Mouse (Mus musculus) CH12.LX (cell line): ENCODE data around the gene Tubgcp6.

ENCODE experiments used
- CTCF ChIP-seq, 2 experiments: IDR thresholded peaks in 1 of 2; conservative IDR thresholded peaks in 1 of 2; 2 replicates each; pipeline ENCODE4 v1.5.1; 2011 to 2012; ENCODE audit warnings: low read depth in 2 of 2, low read length in 2 of 2, improper control_type of control experiment in 1 of 2, inconsistent platforms in 1 of 2, mild to moderate bottlenecking in 1 of 2, moderate library complexity in 1 of 2
- KAT2A ChIP-seq: IDR thresholded peaks from 2 replicates; pipeline ENCODE4 v1.6.1; 2012; ENCODE audit warnings: low read length, improper control_type of control experiment, inconsistent platforms; ENCODE audit not compliant: insufficient replicate concordance
- MAFK ChIP-seq: IDR thresholded peaks from 2 replicates; pipeline ENCODE4 v1.6.1; 2011; ENCODE audit warnings: low read length, improper control_type of control experiment; ENCODE audit not compliant: insufficient replicate concordance
- POLR2A ChIP-seq: IDR thresholded peaks from 2 replicates; pipeline ENCODE4 v1.6.1; 2011; ENCODE audit warnings: low read depth, mild to moderate bottlenecking, improper control_type of control experiment, low read length
- ZC3H11A ChIP-seq: IDR thresholded peaks from 2 replicates; pipeline ENCODE4 v1.6.1; 2012; ENCODE audit warnings: low read depth, mild to moderate bottlenecking, inconsistent platforms, low read length, improper control_type of control experiment

GRCm38 (mm10) chr15:89140048-89140658 lies 17.2 kb upstream of the Tubgcp6 start:
- no peak for TF ChIP-seq CTCF (conservative IDR thresholded peaks at IDR 0.05 in 1 of 2, IDR thresholded peaks at IDR 0.05 in 1 of 2; ENCODE audit: low read depth in 2 of 2, low read length in 2 of 2)
- no peak for TF ChIP-seq POLR2A
- no peak for TF ChIP-seq MAFK
- TF ChIP-seq ZC3H11A: no peak
- TF ChIP-seq KAT2A: no peak
